Mouse (Mus musculus) CH12.LX (cell line): ENCODE data around the gene Glis3. TPM values are rescaled to one million over a fixed set of nuclear protein-coding genes. Genes with fewer than 3 reads are reported as not detected.

Experiments used
- DNase-seq: peaks from one replicate; pipeline ENCODE4 v3.0.0-alpha.2; 2013; ENCODE audit errors: extremely low read depth
- H3K27ac ChIP-seq: 2 replicates; pipeline ENCODE4 v1.5.1; 2012; ENCODE audit warnings: low read depth, mild to moderate bottlenecking, control low read depth, moderate library complexity; ENCODE audit not compliant: insufficient read depth
- H3K27me3 ChIP-seq: replicated peaks from 2 replicates; pipeline ENCODE3; 2012; ENCODE audit warnings: inconsistent platforms
- H3K36me3 ChIP-seq, 2 experiments: replicated peaks in 1 of 2; 2 replicates each; pipeline versions ENCODE3 to v1.6.1; 2012; ENCODE audit warnings: inconsistent platforms in 1 of 2, low read length in 1 of 2, mild to moderate bottlenecking in 1 of 2, mixed read lengths in 1 of 2, moderate library complexity in 1 of 2; ENCODE audit not compliant: control insufficient read depth in 1 of 2, insufficient read depth in 1 of 2
- H3K4me1 ChIP-seq, 2 experiments: 2 replicates each; pipeline ENCODE4 v1.6.1; 2012; ENCODE audit warnings: inconsistent platforms in 1 of 2, moderate library complexity in 1 of 2; ENCODE audit not compliant: insufficient read depth in 2 of 2, control insufficient read depth in 1 of 2
- H3K4me2 ChIP-seq: 2 replicates; pipeline ENCODE4 v1.6.1; 2012; ENCODE audit warnings: low read depth, mild to moderate bottlenecking, control low read depth; ENCODE audit not compliant: poor library complexity, insufficient read depth, severe bottlenecking
- H3K4me3 ChIP-seq, 3 experiments: fragments of 150-350 bp in 1 of 3; sonication (generic) in 1 of 3; replicated peaks in 1 of 3; 2 replicates each; pipeline versions ENCODE3 to v1.5.1; 2011 to 2012; ENCODE audit warnings: low read depth in 2 of 3, low read length in 2 of 3, mild to moderate bottlenecking in 2 of 3, moderate library complexity in 2 of 3, control low read depth in 1 of 3, improper control_type of control experiment in 1 of 3, inconsistent platforms in 1 of 3, mixed read lengths in 1 of 3; ENCODE audit not compliant: poor library complexity in 1 of 3
- H3K79me2 ChIP-seq: replicated peaks from 2 replicates; pipeline ENCODE4 v1.6.1; 2012; ENCODE audit warnings: mild to moderate bottlenecking, moderate library complexity; ENCODE audit not compliant: control insufficient read depth, poor library complexity, insufficient read depth, severe bottlenecking; ENCODE audit errors: extremely low read depth
- H3K9ac ChIP-seq: 2 replicates; pipeline ENCODE4 v1.6.1; 2012; ENCODE audit warnings: low read depth, mild to moderate bottlenecking, control low read depth, moderate library complexity; ENCODE audit not compliant: insufficient read depth
- H3K9me3 ChIP-seq: replicated peaks from 2 replicates; pipeline ENCODE3; 2012; ENCODE audit warnings: low read length, inconsistent platforms, mixed read lengths
- CTCF ChIP-seq, 2 experiments: IDR thresholded peaks in 1 of 2; conservative IDR thresholded peaks in 1 of 2; 2 replicates each; pipeline ENCODE4 v1.5.1; 2011 to 2012; ENCODE audit warnings: low read depth in 2 of 2, low read length in 2 of 2, improper control_type of control experiment in 1 of 2, inconsistent platforms in 1 of 2, mild to moderate bottlenecking in 1 of 2, moderate library complexity in 1 of 2
- E2F4 ChIP-seq: IDR thresholded peaks from 2 replicates; pipeline ENCODE4 v1.6.1; 2011; ENCODE audit warnings: low read depth, low read length, improper control_type of control experiment; ENCODE audit not compliant: insufficient replicate concordance
- ELF1 ChIP-seq: IDR thresholded peaks from 2 replicates; pipeline ENCODE4 v1.6.1; 2014; ENCODE audit warnings: low read depth, mild to moderate bottlenecking, inconsistent platforms, low read length, improper control_type of control experiment
- ETS1 ChIP-seq: conservative IDR thresholded peaks from 2 replicates; pipeline ENCODE4 v1.6.1; 2012; ENCODE audit warnings: low read depth, mild to moderate bottlenecking, inconsistent platforms, low read length, improper control_type of control experiment, moderate library complexity
- KAT2A ChIP-seq: IDR thresholded peaks from 2 replicates; pipeline ENCODE4 v1.6.1; 2012; ENCODE audit warnings: low read length, improper control_type of control experiment, inconsistent platforms; ENCODE audit not compliant: insufficient replicate concordance
- MAFK ChIP-seq: IDR thresholded peaks from 2 replicates; pipeline ENCODE4 v1.6.1; 2011; ENCODE audit warnings: low read length, improper control_type of control experiment; ENCODE audit not compliant: insufficient replicate concordance
- MAZ ChIP-seq: IDR thresholded peaks from 2 replicates; pipeline ENCODE4 v1.6.1; 2012; ENCODE audit warnings: low read depth, mild to moderate bottlenecking, inconsistent platforms, low read length, improper control_type of control experiment, moderate library complexity
- MEF2A ChIP-seq: IDR thresholded peaks from 2 replicates; pipeline ENCODE4 v1.6.1; 2014; ENCODE audit warnings: low read depth, mild to moderate bottlenecking, inconsistent platforms, low read length, improper control_type of control experiment, borderline replicate concordance
- MXI1 ChIP-seq: IDR thresholded peaks from 2 replicates; pipeline ENCODE4 v1.6.1; 2011; ENCODE audit warnings: mild to moderate bottlenecking, low read depth, low read length, improper control_type of control experiment
- SMC3 ChIP-seq: IDR thresholded peaks from 2 replicates; pipeline ENCODE4 v1.6.1; 2011; ENCODE audit warnings: low read depth, low read length, improper control_type of control experiment
- TBP ChIP-seq: conservative IDR thresholded peaks from 2 replicates; pipeline ENCODE4 v1.6.1; 2011; ENCODE audit warnings: low read depth, low read length, improper control_type of control experiment
- TCF12 ChIP-seq: IDR thresholded peaks from 2 replicates; pipeline ENCODE4 v1.6.1; 2014; ENCODE audit warnings: low read depth, mild to moderate bottlenecking, inconsistent platforms, low read length, improper control_type of control experiment
- USF1 ChIP-seq: IDR thresholded peaks from 2 replicates; pipeline ENCODE4 v1.6.1; 2014; ENCODE audit warnings: low read depth, mild to moderate bottlenecking, inconsistent platforms, low read length, improper control_type of control experiment
- USF2 ChIP-seq: conservative IDR thresholded peaks from 2 replicates; pipeline ENCODE4 v1.6.1; 2011; ENCODE audit warnings: low read depth, low read length, improper control_type of control experiment
- ZC3H11A ChIP-seq: IDR thresholded peaks from 2 replicates; pipeline ENCODE4 v1.6.1; 2012; ENCODE audit warnings: low read depth, mild to moderate bottlenecking, inconsistent platforms, low read length, improper control_type of control experiment
- ZKSCAN1 ChIP-seq: IDR thresholded peaks from 2 replicates; pipeline ENCODE4 v1.6.1; 2012; ENCODE audit warnings: low read depth, inconsistent platforms, low read length, improper control_type of control experiment, borderline replicate concordance
- ZNF384 ChIP-seq: IDR thresholded peaks from 2 replicates; pipeline ENCODE4 v1.6.1; 2012; ENCODE audit warnings: low read depth, low read length, improper control_type of control experiment, inconsistent platforms
- dilution Hi-C: fragments of 300-500 bp; cut with MboI; formaldehyde crosslinking; loops from 2 replicates; pipeline ENCODE4 v1.14.3; 2020; ENCODE audit warnings: low sequenced_read_pairs; ENCODE audit not compliant: extremely low pct_unique_long_range_greater_than_20kb, extremely low pct_ligation_motif_present
- in situ Hi-C: fragments of 300-500 bp; cut with MboI; formaldehyde crosslinking; loops from 3 replicates; pipeline ENCODE4 v1.14.3; 2019; ENCODE audit warnings: low sequenced_read_pairs, low pct_ligation_motif_present, low pct_unique_long_range_greater_than_20kb, mixed read lengths
- polyA plus RNA-seq: library from polyadenylated mRNA; unstranded; fragments of >175 nt; gene quantifications from 2 replicates; pipeline ENCODE4 v1.2.1, GENCODE M21; 2012; ENCODE audit warnings: low read depth; ENCODE audit not compliant: insufficient read length
- total RNA-seq, 2 experiments: library from RNA; depleted of rRNA; stranded (reverse); fragments of 300-350 nt in 1 of 2; fragments of >200 nt in 1 of 2; gene quantifications; 2 replicates each; pipeline ENCODE4 v1.2.3; 2012 to 2014

Glis3 gene
- total and polyA plus RNA-seq, 3 experiments: not detected

- Histone ChIP-seq H3K4me1 (peaks cover 0 to 10% of the 10 kb centered on the region in 2 experiments), H3K4me3 (no peak overlapping the region), H3K4me2 (no peak overlapping the region), H3K27me3 (no peaks in the 10 kb centered on the region), H3K9ac (no peak overlapping the region), H3K27ac (no peak overlapping the region), H3K79me2 (no peaks in the 10 kb centered on the region), H3K36me3 (no peaks in the 10 kb centered on the region), H3K9me3 (no peaks in the 10 kb centered on the region)
- TF ChIP-seq ZNF384 (no peak), MAFK (no peak), SMC3 (no peak), ELF1 (no peak), ZC3H11A (no peak), TBP (no peak), ZKSCAN1 (no peak), MXI1 (no peak), USF1 (no peak), KAT2A (no peak), CTCF (conservative IDR thresholded peaks at IDR 0.05 in 1 of 2, IDR thresholded peaks at IDR 0.05 in 1 of 2; ENCODE audit: low read depth in 2 of 2, low read length in 2 of 2) (no peak), MEF2A (no peak), E2F4 (no peak), TCF12 (no peak), USF2 (no peak), MAZ (no peak)
- DNase-seq: no peak
- dilution Hi-C loops (no loop called here), in situ Hi-C loops (no loop called here)
Measured at GRCm38 (mm10) chr19:28382168-28382911, 297.5 kb downstream of the Glis3 start.

DNA sequence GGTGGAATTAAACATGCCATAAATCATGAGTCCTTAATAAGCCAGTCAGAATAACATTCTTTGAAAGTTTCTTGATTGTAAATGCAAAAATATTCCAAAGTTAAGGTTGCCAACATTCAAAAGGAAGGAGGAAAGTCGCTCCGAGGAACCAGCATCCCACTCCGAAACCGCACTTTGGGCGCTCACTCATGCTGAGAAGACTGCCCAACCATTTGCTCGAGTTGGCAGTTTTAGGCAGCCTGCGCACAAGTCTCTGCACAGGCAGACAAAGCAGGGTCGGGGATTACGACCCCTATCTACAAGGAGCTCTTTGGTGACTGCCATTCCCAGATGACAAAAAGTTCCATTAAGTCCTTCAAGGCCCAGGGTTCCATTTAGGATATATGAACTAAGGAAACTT is 298.4 kb downstream of the Glis3 start:
- in situ Hi-C loops: no loop called here
- TF ChIP-seq MEF2A (no peak), MAZ (no peak), ETS1 (no peak)
- TF ChIP-seq, all 38 proteins: peak for 0
- no peak overlapping the region for H3K4me2 ChIP-seq

More for the DNA sequence above, 298.4 kb downstream of the Glis3 start:
- dilution Hi-C loops: no loop called here
- Histone ChIP-seq H3K27me3 (no peaks in the 10 kb centered on the region), H3K79me2 (no peaks in the 10 kb centered on the region), H3K27ac (no peak overlapping the region), H3K36me3 (no peaks in the 10 kb centered on the region), H3K9me3 (no peaks in the 10 kb centered on the region), H3K9ac (no peak overlapping the region), H3K4me3 (no peak overlapping the region), H3K4me1 (peaks cover 0 to 10% of the 10 kb centered on the region in 2 experiments)
- DNase-seq: no peak
